Mouse (Mus musculus): ENCODE data around the gene Trpm3.

Gene Trpm3

GRCm38 (mm10) chr19:22473030-22473712 lies 334.3 kb downstream of the Trpm3 start:
- no peak for DNase-seq (ENCODE audit: low spot score in 2 of 2)

- DNase-seq (ENCODE audit: low spot score in 2 of 2): no peak
Observed at GRCm38 (mm10) chr19:22478295-22478989, 339.6 kb downstream of the Trpm3 start.

DNA sequence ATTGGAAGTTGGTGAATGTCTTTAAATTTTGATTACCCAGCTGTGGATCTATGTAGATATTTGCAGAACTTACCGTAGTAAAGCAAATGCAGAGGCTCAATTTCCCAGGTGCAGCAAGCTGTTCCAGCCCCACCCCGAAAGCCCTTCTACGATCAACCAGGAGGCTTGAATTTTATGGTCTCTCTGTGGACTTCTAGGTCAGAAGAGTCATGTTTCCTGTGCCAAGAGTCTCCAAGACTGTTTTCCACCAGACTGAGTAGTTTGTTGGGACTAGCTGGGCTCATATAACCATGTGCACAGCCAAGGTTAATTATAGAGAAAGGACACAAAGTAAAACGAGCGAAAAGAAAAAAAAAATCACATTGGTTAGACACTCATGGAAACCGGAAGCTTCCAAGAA lies 364.6 kb downstream of the Trpm3 start:
- no peak for DNase-seq (ENCODE audit: low spot score in 2 of 2)

DNA sequence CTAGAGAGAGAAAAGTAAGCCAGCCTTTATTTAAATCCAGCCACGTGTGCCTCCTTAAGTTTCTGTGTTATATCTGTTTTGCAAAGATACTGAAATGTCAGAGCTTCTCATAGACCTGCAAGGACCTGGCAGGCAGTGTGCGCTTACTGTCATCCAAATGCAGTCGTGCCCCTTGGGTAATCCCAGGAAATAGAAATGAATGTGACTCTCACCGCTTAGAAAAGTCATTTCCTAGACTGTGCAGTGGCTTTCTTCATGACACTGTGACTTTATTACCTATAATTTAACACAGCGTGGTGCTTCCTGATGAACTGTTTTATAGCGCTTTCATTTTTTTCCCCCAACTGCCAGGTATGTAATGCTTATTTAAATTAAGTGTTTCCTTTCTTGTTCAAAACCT lies 379.7 kb downstream of the Trpm3 start:
- no peak for DNase-seq (ENCODE audit: low spot score in 2 of 2)

GRCm38 (mm10) chr19:22527944-22528343 lies 389.1 kb downstream of the Trpm3 start:
- no peak for DNase-seq (ENCODE audit: low spot score in 2 of 2)

DNA sequence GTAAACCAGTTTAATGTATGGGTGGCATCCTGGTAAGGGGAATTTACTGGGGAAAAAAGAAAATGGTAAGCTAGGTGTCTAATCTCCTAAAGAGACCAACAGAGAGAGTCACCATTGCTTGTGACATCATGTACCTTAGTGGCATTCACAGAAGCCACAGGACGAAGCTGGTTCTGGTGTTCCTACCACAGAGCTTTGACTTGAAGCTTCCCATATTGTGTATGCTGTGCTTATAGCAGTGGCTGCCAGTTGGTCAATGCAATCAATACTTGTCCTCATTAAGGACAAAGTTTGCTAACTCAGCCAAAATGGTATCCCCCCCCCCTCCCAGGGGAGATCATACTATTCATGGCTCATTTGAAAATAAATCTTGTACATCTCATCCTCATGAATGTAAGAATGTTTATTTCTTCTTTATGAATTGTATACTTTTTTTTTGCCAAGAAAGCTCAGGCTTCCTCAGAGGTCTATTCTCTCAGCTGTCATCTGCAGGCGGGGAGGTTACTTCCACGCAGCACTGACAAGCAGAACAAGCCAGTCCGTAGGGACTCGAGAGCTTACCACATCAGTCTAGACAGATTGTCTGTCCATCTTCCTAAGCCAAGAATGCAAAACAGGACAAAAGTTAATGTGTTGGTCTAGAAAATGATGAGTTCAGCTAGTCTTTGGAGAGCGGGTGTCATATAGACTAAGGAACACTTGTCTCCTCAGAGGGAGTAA lies 404.3 kb downstream of the Trpm3 start:
- DNase-seq (ENCODE audit: low spot score in 2 of 2): no peak

- DNase-seq (ENCODE audit: low spot score in 2 of 2): peak; percentile 72 to 78
Observed at GRCm38 (mm10) chr19:22552179-22552578, 413.3 kb downstream of the Trpm3 start.

GRCm38 (mm10) chr19:22554421-22554941 lies 415.6 kb downstream of the Trpm3 start:
- peak; percentile 40 to 62 for DNase-seq (ENCODE audit: low spot score in 2 of 2)

DNA sequence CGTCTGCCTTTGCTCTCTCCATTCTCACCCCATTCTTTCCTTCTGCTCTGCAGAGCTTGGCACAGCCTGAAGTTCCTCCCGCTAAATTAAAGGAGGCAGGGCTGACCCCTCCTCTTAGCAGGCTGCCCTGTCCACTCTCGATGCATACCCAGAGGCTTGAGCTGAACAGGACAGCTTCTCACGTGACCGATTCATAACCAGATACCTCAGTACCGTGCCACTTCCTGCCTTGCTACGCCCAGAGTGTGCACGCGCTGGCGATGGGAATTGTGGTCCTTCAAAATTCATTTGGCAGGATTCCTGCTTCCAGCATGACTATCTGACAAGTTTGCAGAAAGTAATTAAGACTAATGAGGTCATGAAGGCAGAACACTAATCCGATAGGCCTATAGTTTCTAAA lies 433.6 kb downstream of the Trpm3 start:
- DNase-seq (ENCODE audit: low spot score in 2 of 2): no peak

GRCm38 (mm10) chr19:22572849-22573248 lies 434.0 kb downstream of the Trpm3 start:
- peak; percentile 13 to 22 for DNase-seq (ENCODE audit: low spot score in 2 of 2)

DNA sequence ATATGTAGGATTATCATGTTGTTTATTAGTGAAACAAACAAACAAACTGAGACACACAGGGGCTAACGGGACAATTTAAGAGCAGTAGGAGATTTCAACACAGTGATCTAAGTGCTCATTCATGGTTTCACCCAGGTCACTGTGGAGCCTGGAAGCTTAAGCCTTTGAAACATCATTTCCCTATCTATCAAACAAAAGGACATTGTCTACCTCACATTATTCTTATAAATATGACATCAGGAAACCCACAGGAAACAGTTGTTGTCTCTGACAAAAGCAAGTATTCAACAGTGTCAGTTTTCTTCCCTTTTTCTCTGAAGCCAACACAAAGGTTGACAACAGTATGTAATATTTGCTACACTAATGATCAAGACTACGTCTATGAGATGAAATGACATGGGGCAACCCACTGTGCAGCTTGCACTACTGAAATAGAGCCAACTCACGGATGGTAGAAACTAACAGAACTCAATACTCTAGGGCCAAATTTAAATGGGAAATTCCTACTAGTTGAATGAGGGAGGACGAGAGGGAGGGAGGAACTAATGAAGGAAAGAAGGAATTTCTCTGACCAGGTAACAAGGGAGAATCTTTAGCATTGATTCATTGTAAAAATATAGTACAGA lies 443.4 kb downstream of the Trpm3 start:
- no peak for DNase-seq (ENCODE audit: low spot score in 2 of 2)

GRCm38 (mm10) chr19:22594492-22594891 lies 455.6 kb downstream of the Trpm3 start:
- DNase-seq (ENCODE audit: low spot score in 2 of 2): no peak

GRCm38 (mm10) chr19:22595246-22595645 lies 456.4 kb downstream of the Trpm3 start:
- DNase-seq (ENCODE audit: low spot score in 2 of 2): no peak

- peak; percentile 70 to 72 for DNase-seq (ENCODE audit: low spot score in 2 of 2)
Observed at GRCm38 (mm10) chr19:22596715-22597114, 457.9 kb downstream of the Trpm3 start.

- DNase-seq (ENCODE audit: low spot score in 2 of 2): peak; percentile 29 to 42
Observed at GRCm38 (mm10) chr19:22604322-22604721, 465.5 kb downstream of the Trpm3 start.

DNA sequence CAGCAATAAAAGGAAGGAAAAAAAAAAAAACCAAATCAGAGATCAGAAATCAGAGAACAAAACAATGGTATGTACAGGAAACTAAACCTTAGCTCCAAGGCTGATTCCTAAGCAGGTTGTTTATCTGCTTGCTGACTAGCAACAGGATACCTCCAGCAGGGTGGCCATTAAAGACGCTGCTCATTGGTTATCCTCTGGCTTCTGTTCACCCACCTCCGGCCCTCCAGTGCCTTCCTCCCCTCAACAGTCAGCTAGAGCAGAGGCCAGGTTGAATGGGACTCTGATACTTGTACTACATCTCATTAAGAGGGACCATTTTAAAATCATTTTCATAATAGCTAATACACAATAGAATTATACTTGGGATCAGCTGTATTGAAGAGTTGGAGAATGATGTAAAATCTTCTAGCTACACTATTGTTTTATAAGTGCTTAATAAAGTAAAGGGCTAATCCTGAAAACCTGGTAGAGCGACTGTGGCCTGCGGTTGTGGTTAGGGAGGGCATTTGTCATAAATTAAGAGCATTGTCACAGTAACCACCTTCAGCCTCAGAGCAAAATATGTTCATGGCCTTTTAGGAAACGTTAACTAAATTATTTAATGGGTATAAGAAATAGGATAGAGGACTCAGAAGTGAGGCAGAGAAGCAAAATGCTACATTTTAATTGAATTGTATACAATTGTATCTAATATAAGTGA lies 469.3 kb downstream of the Trpm3 start:
- no peak for DNase-seq (ENCODE audit: low spot score in 2 of 2)

GRCm38 (mm10) chr19:22611621-22612020 lies 472.8 kb downstream of the Trpm3 start:
- no peak for DNase-seq (ENCODE audit: low spot score in 2 of 2)

GRCm38 (mm10) chr19:22615367-22615766 lies 476.5 kb downstream of the Trpm3 start:
- no peak for DNase-seq (ENCODE audit: low spot score in 2 of 2)

DNA sequence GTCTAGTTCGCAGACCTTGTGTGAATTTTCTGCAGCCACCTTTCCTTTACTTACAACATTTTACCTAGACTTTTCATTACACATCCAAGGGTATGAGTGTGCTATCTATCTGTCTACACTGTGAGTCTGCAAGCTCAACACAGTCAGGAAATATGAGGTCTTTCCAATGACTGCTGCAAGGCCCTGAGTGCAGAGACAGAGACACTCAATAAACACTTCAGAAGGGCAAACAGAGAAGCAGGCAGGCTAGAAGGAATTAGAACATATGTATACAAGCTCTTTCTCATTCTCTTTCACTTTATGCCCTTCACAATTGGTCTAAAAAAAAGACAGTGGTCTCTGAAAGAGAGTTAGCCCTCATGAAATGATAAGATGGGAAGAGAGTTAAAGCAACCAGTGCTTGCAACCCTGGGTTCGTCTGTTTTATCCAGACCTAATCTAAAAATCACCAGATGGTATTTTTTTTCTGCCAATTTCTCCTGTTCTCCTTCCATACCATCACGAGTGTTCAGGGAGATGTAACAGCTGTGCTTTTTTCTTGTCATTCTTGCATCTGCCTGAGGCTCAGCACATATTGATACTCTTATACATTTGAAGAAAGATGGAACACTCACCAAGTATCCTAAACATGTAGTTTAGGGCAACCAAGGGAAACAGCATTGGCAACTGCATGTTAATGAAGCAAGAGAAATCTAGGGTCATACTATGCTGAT lies 486.1 kb downstream of the Trpm3 start:
- DNase-seq (ENCODE audit: low spot score in 2 of 2): no peak

DNA sequence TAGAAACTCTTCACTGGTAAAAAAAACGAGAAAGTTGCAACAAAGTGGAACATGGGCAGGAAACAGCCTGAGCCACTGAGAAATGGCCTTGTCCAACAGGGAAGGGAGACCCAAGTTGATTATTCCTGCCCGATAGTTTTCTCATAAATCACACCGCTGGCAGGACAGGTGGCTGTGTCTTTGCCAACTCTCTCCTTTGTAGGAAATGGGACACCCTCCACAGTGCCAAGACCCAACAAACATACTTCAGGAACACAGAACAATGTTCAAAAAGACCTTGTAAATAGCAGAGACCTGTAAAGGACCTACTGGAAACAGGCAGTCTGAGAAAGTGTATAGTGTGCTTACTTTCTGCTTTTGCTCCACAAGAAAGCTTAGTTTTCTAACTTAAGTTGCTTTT lies 490.0 kb downstream of the Trpm3 start:
- no peak for DNase-seq (ENCODE audit: low spot score in 2 of 2)

DNA sequence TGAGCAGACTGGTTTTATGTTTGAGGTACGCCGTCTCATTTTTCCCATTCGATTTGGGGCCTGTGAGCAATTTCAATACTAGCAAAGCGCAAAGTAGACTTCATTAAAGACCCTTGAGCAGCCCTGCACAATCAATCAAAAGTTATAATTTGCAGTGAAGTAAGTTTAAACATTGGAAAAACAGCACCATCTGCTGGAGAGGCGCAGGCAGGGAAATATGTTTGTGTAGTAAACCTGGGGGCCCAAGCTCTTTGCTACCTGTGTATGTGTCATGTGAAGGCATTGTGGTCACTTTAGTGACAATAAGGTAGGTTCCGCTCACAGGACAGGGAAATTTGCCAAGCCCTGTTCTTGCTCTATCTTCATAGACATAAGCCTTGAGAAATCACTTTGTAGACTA lies 492.5 kb downstream of the Trpm3 start:
- DNase-seq (ENCODE audit: low spot score in 2 of 2): peak; percentile 61 to 68
